Mouse (Mus musculus) adrenal gland, adult 8-10 months (tissue): ENCODE data around the gene Smad3. TPM values are rescaled to one million over a fixed set of nuclear protein-coding genes. Genes with fewer than 3 reads are reported as not detected.

Experiments
- DNase-seq: peaks from one replicate; pipeline ENCODE4 v3.0.0; 2022
- total RNA-seq, 4 experiments: library from RNA; stranded (reverse); gene quantifications; 2 replicates each; pipeline ENCODE4 v1.2.4; 2022

Gene Smad3
- total RNA-seq, 4 experiments from 2014 or later: 27.0 to 49.6 (median 37.1) TPM

GRCm38 (mm10) chr9:63771676-63772075, 13.9 kb upstream of the Smad3 start:
- no peak for DNase-seq

GRCm38 (mm10) chr9:63761367-63762094, 3.7 kb upstream of the Smad3 start:
- DNase-seq: no peak

- DNase-seq: no peak
These were observed 3.0 kb upstream of the Smad3 start for GRCm38 (mm10) chr9:63760783-63761182.

DNA sequence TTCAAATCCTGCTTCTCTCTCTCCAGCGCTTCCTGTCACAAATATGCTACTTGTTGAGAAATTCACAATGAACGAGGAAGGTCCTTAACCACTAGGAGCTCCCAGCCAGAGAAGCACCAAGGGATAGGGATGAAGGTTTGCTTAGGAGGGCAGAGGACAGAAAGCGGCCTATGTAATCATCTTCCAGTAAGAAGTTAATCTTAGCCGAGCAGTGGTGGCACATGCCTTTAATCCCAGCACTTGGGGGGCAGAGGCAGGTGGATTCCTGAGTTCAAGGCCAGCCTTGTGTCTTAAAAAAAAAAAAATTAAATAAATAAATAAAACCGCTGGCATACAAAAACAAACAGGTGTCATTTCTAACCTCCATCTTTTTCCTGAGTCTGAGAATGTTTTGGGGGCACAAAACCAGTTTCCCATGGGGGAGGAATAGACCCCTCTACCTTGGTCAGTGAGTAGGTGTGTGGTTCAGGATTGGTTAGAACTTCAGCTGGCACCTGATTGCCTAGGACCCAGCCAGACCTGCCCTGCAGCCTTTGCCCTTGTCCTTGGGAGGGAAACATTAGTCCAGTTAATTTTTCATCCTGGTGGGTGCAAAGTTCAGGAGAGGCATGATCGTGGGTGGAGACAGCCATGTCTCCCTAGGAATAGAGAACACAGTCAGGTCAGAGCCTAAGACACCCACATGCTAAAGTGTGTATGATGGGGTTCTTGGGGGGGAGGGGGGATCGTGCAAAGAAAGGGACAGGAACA, 2.4 kb upstream of the Smad3 start:
- no peak for DNase-seq

GRCm38 (mm10) chr9:63758641-63759391, 1.0 kb upstream of the Smad3 start:
- no peak for DNase-seq

- DNase-seq: no peak
These were observed 377 bp downstream of the Smad3 start for GRCm38 (mm10) chr9:63757462-63757772.

DNA sequence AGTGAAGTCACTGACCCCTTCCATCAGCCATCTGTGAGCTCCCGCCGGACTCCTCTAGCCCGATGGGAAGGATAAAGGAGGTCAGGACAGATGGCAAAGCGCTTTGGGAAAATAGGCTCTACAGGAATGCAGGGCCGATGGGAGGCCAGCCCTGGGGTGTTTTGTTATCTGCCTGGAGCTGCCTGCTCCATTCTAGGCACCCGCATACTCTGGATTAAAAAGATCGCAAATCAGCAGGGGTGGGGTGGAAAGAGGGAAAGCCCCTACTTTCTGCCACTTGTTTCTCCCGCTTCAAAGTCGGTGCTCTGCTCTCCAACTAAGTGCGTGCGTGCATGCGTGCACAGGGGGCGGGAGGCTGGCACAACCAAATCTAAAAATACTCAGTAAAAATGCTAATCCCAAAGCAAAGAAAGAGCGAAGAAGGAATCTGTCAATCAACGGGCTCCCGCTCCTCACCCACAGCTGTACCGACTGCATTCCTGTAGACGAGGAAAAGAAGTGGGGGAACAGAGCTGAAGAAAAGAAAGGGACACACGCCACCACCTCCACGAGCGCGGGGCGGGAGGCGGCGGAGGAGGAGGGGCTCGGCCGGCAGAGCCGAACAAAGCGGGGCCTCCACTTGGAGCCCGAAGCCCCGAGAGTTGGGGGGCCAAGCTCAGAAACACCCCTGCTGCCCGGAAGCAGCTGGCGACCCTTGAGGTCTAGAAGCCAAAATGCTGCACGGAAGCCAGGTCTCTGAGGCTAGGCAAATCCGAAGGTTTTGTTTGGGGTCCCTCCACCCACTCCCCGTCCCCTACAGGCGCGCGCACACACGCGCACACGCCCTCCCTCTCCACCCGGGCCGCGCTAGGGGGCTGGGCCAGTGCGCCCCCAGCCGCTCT, 973 bp downstream of the Smad3 start:
- no peak for DNase-seq

GRCm38 (mm10) chr9:63755671-63756543, 1.9 kb downstream of the Smad3 start:
- DNase-seq: no peak

DNA sequence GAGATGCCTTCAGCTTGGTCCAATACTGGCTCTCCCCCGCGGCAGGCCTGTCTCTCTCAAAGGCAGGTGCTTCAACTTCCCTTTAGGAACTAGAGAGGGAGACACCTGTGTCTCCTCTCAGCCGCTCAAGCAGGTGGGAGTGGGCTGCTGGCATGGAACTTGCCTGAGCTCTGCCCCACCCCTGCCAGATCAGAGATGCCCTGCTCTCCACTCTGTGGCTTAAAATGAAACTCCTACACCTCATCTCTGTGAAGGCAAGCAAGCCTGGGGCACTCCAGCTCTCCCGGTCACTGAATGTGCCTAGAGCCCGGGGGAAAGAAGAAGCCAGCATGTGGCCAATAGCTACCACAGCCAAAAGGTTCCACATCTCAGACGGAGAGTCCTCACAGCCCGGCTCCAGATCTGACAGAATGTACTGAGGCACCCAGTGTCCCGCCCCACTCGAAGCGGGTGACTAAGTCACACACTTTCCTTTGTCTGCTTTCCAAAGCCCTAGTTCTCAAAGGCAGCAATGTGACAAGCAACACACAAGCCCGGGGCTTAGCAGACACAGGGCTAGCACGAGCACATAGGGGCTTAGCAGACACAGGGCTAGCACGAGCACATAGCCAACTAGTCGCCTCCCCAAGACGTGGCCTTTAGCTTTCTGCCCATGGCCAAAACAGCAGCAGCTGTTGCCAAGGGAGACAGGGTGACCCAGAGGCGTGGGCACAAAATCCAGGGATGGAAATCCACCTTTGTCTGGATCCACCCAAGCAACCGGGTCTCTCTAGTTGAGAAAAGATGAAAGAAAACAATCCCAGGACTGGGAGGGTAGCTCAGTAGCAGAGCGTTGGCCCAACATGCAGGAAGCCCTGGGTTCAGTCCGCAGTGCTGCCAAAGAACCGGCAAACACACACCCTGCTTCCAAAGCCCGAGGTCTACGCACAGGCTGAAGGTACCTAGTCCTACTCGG, 3.0 kb downstream of the Smad3 start:
- DNase-seq: no peak

DNA sequence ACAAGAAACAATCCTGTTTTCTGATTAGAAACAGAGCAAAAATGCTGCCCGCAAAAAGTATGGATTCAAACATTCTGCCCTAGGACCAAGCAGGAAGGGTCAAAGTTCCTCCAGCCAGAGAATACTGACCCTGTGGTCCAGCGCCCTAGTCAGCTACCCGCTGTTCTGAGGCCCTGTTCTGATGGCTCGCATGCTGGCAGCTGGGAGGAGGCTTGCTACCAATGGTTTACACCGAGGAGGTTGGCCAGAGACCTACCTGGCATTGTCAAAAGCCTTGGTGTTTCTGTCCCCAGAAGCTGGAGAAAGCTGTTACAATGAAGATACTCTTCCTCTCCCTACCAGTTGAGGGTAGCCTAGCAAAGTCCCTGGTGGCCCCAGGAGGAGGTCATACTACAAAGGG, 3.8 kb downstream of the Smad3 start:
- DNase-seq: no peak

GRCm38 (mm10) chr9:63753359-63753758, 4.4 kb downstream of the Smad3 start:
- no peak for DNase-seq

DNA sequence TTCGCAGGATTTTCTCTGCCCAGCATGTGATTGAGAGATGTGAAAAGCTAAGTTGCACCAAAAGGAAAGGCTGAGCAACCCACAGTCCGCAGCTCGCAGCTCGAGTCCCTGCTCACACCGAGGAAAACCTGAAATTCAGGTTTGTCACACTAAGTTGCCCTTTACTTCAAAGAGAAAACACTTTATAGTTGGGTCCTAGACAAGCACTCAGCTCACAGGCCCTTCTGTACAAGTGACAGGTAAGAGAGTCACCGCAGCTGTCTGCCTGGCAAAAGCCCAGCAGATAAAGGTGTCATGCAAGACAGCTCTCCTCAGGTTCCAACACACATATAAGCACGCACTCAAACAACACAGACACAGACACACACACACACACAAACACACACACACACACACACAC, 5.2 kb downstream of the Smad3 start:
- no peak for DNase-seq

- DNase-seq: no peak
These were observed 6.5 kb downstream of the Smad3 start for GRCm38 (mm10) chr9:63751325-63751724.

DNA sequence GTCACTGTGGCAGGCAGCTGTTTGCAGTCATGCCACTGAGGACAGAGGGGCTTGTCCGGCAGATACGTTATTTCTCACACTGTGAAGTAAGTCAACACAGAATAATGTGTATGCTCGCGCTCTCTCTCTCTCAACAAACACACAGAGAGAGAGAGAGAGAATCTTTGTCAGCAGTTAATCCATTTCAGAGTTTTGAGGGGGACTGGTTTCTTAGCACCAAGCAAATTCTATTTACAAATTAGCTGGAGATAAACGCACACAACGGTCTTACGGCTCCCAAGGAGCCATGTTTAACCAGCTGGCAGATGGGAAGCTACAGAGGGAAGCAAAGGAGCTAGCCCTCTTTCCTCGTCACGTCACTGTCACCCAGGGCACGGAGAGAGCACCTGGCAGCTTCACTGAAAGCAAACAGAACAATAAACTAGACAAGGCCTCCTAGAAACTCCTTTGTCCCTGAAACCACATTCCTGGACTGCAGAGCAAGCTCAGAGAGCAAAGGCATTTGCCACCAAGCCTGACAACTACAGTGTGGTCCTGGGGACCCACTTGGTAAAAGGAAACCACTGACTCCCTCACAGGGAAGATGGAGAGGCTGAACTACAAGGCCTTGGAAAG, 7.3 kb downstream of the Smad3 start:
- DNase-seq: no peak

DNA sequence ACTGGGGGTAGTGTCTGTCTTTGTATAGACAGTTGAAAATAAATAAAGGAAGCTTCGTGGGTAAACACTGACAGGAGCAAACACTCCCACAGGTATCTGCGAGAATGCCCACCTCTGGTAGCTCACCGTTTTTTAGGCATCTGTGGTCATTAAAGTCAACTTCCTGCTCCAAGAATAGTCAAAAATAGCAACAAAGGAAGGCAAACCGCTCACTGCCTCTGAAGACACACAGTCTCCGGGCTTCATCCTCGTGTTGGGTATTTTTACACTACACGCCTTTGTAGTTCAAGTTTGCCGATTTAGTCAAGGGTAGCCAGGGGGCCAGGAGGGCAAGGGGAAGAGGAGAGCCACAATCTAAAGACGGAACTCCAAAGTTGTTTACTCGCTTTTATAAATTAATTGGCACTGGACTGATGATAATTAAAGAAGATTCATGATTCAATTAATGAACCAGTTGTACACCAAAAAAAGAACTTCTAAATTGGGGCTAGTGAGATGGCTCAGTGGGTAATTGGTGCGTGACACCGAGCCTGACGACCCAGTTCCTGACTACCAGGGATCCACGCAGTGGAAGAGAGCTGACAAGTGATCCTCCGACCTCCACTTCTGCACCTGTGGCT, 8.4 kb downstream of the Smad3 start:
- DNase-seq: no peak

- DNase-seq: peak; percentile 43
These were observed 10.0 kb downstream of the Smad3 start for GRCm38 (mm10) chr9:63747645-63748295.

- no peak for DNase-seq
These were observed 10.8 kb downstream of the Smad3 start for GRCm38 (mm10) chr9:63746980-63747379.

DNA sequence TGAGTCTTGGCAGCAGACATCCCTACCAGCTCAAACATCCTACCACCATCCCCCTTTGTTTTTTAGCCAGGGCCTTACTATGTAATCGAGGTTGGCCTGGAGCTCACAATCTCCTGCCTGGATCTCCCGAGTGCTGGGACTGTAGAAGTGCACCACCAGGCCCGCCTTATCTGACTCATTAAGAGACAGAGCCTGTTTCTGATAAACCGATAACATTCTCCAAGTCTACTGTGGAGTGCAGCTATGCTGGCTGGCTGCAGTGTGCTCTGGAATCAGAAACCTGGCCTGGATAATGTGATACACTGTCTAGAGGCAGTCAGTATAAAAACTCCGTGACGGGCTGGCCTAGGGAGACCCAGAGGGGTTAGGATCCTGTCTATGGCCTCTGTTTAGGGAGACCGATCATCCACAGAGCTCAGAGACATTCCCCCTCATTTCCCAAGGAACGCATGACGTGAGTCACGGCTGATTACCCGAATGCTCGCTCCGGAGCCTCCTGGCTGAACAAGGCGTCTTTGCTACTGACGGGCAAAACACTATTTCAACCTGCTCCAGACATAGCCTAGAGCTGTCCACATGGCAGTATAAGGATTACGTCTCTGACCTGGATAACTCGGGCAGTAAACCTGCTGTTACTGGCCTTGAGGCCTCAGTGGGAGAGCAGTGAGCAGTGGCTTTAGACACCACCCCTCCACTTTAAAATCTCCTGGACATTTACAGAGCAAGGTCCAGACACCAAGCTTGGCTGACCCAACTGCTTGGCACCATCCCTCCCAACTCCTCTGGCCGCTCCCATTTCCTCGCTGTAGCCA, 11.8 kb downstream of the Smad3 start:
- peak; percentile 41 for DNase-seq
